Mouse (Mus musculus) gastrocnemius, postnatal 4 days (tissue): ENCODE data around the gene Gse1. TPM values are rescaled to one million over a fixed set of nuclear protein-coding genes. Genes with fewer than 3 reads are reported as not detected.

Experiments used
- DNase-seq, 2 experiments: peaks; one replicate each; pipeline ENCODE4 v3.0.0; 2021 to 2022; ENCODE audit warnings: low spot score in 2 of 2, mixed read lengths in 2 of 2
- total RNA-seq, 2 experiments: library from RNA; stranded (reverse); gene quantifications; 2 replicates each; pipeline ENCODE4 v1.2.3; 2021

The Gse1 gene
- total RNA-seq, 2 experiments from 2014 or later: 45.9 to 48.7 TPM

DNA sequence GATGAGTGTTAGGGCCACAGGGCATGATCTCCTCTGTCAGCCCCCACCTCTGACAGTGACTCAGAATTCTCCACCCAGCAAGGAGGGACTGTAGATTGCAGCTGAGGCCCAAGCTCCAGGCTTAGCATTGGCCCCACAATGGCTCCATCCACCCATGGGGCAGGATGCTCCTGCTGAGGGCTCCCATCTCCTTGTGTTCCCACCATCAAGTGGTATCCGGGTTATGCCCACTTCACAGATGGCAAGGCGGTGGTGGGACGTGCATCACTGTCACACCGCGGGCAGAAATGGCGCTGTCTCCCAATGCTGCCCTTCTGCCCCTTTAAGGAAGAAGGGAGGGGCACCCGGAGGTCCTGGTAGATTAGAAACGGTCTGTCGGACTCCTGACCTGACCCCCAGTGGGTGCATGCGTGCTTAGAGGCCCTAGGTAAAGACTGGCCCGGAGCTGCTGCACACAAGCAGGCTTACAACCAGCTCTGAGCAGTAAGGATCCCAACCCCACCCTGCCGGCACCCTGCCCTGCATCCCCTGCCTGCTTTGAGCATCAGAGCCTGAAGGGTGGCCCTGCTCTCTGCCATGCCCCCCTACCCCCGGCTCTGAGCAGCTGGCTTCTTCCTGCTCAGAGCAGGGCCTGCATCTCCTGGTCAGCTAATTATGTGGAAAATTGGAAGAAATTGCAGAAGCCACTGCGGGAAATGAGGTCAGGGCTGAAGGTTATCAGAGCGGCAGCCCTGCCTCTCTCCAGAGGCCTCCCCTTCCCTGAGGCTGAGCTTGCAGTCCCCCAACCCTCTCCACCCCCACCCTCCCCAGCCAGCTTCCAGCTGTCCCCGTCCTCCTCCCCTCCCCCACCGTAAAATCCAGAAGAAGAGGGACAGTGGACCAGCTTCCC is 67.0 kb downstream of the Gse1 start:
- no peak for DNase-seq

DNA sequence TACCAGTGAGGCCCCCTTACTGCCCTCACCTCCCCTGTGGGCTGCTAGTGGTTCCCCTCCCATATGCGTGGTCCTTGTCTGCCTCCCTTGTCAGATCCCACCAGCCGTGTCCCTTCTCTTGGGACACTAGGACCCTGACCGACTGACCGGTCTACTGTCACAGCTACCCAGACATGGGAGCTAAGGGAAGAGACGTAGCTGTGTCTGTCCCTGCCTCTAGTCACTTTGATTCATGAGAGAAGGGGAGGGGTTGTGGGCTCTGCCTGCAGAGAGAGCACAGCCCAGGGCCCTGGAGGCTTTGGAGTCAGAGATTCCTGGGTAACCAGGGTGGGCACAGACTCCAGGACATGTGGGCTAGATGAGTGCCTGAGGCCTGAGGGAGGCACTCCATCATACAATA is 68.7 kb downstream of the Gse1 start:
- DNase-seq: no peak

DNA sequence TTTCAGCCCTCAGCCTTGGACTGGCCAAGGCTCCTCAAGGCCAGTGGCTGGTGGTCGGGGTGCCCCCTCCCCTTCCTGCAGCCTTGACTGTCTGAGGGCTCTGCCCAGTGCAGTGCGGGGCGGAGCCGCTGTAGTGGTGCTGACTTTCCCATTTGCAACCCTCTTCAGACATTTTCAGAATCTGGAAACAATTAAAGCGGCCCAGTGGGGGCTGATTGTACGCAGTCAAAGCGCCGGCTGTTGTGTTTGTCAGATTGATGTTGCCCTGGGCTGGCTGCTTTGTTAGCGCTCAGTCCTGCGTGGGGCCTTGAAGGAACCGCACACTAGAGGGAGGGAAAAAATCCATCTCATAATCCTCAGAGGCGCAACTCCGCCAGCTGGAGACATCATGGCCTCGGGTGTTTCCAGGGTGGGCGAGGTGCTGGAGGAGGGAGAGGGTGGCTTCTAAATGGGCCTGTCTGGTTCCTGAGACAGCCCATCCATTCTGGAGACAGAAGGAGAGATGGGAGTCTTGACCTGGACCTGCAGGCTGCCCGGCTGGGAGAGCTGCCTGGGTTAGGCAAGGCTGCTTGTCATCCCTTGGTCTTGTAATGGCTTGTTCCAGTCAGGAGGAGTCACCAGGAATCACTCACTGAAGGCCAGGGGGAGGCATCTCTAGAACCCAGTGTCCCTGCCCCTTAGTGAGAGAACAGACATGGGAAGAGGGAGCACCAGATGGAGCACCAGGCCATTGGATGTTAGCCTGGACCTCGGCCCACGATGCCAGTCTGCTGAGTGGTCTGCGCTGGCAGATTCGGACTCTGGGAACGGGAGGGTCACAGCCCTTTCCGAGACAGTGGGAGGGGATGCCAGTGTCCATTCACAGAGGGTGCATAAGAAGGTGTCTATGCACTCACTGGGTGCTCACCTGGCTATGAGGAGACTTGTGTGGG is 70.6 kb downstream of the Gse1 start:
- no peak for DNase-seq

- DNase-seq: peak; percentile 61 to 75
Observed at GRCm38 (mm10) chr8:120300601-120301141, 72.4 kb downstream of the Gse1 start.

- DNase-seq: no peak
Observed at GRCm38 (mm10) chr8:120302941-120303675, 74.9 kb downstream of the Gse1 start.

GRCm38 (mm10) chr8:120304097-120304496 is 75.8 kb downstream of the Gse1 start:
- no peak for DNase-seq

DNA sequence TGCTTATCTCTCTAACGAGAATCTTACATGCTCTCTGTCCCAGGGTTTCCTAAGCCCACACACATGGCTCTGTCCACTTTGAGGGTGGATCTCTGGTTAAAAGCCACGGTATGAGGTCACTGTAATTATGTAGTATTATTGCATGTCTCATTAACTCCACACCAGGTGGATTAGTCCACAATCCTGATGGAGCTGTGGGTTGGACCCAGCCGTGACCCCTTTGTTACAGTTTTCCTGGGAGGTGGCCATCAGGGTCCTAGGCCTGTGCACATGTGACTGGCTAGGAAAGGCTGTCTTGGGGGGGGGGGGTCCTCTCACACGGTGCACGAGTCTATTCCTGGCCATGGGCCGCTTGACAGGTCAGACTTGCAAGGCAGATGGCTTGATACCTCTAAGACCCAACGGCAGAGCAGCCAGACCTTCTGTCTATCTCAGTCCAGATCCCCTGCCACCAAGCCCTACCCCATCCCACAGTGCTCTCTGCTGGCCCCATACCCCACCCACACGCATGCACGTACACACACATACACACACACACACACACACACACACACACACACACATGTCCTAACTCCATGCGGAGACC is 77.6 kb downstream of the Gse1 start:
- DNase-seq: no peak

GRCm38 (mm10) chr8:120307103-120307502 is 78.8 kb downstream of the Gse1 start:
- no peak for DNase-seq

DNA sequence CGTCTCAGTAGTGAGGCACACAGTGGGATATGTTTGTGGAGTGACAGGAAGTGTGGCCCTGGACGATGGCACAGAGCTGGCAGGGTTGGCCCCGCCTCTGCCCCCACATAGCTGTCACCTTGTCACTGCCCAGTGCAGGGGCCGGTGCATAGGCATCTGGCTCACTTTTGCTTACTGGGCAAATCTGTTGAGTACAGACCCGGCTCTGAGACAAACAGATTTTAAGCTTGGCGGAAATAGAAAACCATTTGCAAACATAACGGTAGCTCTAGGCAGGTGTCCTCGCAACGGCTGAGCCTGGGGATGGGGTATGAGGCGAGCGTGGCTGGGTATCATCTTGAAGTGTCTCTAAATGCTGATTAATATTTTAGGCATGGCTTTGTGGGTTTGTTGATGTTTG is 79.3 kb downstream of the Gse1 start:
- DNase-seq: no peak

- DNase-seq: no peak
Observed at GRCm38 (mm10) chr8:120308131-120308530, 79.9 kb downstream of the Gse1 start.

DNA sequence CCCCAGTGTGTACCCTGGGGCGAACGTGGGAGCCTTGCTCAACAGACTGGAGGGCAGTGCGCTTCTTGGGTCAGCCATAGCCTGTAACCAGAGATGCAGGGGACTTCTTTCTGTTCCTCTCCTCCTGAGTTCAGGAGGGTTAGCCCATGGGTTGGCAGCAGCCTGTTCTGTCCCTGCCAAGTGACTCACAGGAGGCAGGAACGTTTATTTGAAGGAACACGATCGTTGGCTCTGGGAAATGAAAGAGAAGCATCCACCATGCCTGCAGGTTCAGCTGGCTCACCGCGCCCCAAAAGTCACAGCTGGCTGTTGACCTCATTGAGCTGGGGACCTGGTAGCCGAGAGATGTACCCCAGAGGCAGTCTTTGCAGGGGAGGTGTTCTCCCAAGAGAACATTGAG is 80.3 kb downstream of the Gse1 start:
- DNase-seq: peak in 1 of 2 experiments; percentile 56

DNA sequence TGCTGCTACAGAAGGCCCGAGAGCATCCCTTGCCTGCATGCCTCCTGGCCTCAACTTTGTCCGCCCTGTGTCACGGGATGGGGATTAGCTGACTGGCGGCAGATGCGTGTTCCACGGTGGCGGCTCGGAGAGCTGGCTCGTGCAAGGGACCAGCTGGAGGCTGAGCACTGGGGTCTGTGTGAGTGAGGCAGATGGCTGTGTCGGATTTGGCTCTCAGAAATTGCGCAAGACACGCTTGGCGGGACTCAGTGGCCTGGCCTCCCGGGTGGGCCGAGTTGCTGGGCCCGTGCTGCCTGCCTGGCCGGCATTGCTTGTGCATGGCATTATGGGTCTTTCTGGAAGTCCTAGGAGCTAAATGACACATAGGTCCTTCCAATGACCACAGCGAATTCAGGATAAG is 81.1 kb downstream of the Gse1 start:
- DNase-seq: peak; percentile 48 to 78

DNA sequence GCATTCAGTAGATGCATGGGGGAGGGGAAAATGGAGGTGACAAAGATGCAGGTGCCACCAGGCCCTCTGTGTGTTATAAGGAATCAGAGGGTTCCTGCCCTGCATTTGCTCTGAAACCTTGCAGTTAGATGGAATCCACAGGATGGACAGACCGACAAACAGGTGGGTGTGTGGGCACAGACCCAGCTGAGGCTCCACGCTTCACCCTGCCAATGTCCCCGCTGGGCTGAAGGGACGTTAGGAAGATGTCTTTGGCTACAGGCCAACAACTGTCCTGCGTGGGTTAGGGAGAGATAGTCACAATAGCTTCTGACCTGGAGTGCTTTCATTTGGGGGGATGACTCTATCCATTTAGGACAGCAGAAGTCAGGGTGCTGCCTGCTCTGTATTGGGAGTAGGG is 81.8 kb downstream of the Gse1 start:
- no peak for DNase-seq

DNA sequence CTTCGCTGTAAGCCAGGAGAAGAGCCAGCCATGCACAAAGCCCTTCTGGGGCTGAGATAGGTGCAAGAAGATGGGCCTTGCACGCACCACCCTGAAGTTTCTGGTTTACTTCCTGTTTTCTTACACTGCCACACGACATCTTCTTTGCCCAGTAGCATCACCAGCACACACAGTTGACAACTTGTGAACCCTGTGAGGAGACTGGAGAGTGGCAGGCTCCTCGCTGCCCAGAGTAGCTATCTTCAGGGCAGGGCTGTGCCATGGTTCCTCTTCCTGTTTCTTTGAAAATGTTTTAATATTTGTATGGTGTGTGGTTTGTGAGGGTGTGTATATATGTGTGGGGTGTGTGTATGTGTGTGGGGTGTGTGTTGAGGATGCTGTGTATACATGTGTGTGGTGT is 84.2 kb downstream of the Gse1 start:
- no peak for DNase-seq

GRCm38 (mm10) chr8:120313674-120314073 is 85.4 kb downstream of the Gse1 start:
- DNase-seq: no peak

DNA sequence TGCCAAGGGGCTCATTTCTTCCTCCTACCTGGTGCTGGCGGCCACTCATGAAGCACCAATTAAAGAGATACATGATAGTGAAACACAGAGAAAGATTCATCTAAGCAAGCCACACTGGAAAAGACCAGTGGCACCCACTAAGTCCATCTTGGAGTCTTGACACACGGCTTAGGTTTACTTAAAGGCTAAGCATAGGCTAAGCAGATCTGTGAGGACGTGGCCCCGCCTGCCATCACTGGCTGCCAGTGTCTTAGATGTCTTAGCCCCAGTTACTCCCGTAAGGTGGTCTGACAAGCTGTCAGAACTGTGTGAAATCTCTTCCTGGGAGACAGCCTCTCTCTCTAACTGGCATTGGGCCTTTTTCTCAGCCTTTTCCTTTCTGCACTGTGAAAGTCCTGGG is 86.7 kb downstream of the Gse1 start:
- no peak for DNase-seq

DNA sequence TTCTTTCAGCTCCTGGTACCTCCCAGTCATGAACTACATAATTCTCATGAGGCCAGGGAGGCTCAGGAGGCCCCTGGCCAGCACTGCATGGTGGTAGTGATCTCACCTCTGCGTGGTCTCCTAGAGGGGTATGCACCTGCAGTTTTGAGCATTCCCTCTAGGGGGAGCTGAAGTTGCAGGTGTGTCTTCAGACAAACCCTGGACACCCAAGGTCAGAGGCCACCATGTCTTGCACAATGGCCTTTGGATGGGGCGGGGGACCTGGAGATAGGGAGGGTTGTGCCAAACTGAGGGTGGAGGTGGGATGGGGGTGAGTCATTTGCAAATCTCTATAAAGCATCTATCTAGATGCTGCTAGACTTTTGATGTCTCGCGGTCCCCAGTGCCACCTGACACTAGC is 87.4 kb downstream of the Gse1 start:
- DNase-seq: no peak

DNA sequence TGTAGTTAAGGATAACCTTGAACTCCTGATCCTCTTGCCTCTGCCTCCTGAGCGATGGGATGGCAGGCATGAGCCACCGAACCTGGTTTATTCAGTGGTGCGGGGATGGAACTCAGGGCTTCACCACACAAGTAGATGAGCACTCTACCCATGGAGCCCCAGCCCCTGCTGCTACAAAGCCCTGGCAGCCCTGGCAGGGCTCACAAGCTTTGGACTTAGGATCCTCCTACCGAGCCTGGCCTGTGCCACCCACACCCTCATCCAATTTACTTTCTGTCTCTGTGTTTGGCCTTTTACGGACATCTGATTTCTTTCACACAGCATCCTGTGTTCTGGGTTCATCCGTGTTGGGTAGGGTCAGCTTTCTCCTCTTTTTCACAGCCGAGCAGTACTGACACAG is 88.5 kb downstream of the Gse1 start:
- no peak for DNase-seq

DNA sequence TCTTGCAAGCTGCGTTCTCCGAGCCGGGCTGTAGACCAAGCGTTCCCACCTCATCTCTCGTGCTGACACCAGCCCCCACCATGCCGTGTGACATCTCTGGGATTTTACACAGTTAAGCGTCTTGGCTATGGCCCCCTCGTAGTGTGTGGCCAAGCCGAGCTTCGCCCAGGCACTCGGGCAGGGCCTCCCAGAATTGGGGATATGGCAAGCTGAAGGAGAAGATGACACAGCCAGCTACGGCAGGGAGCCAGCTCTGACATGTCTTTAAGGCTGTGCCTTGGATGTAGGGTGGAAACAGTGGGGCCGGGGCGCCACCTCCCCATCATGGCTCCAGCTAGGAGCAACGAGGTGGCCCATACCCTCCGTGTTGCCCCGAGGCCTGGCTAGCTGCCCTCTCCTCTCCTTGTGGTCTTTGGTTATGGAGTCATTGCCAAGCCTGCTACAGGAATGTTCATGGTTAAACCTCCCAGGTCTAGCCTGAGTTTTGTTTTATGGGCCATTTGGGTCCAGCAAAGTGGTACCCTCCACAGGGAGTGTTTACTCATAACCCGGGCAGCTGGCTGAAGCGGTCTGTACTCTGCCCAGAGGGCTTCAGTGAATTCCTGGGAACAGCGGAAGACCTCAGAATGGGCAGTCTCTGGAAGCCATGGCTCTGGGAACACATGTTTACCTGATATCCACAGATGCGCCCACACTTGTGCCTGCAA is 89.0 kb downstream of the Gse1 start:
- no peak for DNase-seq

DNA sequence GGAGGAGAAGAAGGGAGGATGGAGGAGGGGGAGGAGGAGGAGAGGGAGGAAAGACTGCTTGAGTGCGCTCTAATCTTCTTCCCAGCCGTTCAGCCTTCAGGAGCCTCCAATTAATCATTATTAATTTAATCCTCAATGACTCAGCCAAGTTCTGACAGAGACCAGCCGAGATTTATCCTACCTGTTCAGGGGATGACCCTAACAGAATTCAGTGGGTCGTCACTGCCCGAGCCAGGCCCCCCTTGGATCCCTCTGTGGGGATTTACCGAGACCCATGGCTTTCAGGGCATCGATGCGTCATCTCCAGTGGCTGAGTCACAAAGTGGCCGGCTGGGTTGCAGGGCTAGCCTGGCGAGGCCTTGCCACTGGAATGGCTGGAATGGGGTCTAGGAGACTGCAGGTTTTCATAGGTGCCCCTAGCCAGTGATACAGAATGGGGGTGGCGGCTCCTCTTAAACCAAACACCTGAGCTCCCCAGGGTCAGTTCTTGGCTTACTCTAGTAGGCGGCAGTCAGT is 90.3 kb downstream of the Gse1 start:
- DNase-seq: no peak
